Mouse (Mus musculus): ENCODE measurements around the gene Tmtc2.

The Tmtc2 gene

GRCm38 (mm10) chr10:105405856-105406527 lies 168.3 kb downstream of the Tmtc2 start:
- no peak for DNase-seq (ENCODE audit: low spot score)

GRCm38 (mm10) chr10:105403931-105404330 lies 170.3 kb downstream of the Tmtc2 start:
- no peak for DNase-seq (ENCODE audit: low spot score)

DNA sequence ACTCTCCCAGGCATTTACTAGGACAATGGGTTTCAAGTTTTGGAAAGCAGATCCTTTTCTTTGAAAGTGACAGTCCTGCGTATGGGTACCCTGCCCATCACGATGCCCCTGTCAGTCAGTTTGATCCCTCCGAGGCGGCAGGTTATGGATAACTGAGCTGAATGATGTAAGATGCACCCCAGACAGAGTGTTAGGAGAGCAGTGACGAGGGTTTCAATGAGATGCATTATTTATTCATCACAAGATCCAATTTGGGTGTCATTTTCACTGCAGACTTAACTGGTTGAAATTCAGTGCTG lies 171.8 kb downstream of the Tmtc2 start:
- DNase-seq (ENCODE audit: low spot score): no peak

DNA sequence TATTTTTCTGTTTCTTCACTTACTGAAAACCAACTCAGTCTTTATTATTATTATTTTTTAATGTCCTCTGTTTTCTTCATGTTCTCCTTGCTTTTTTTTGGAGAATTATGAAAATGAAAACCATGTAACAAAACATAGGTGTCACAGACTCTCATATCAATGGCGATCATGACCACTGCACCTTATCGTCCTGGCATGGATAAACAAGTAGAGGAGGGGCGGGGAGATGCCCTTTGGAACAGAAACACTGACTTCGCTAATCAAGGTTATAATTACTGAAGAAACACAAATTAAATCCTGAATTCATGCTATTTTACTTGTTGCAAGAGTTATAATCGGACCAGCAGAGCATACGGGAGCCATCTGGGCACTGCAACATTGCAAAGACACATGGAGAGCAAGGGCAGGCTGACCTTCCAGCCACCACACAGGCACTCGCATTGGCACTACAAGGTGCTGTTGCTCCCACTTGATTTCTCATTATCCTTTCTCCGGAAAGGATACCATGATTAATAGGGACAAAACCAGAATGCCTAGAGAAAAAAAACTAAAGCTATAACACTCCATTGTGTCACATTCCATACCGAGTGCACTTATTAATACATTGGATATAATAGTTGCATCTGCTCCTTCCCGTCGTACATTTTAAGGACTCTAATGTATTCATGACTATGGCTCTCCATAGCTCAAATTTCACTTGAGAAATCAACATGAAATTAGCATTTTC lies 172.3 kb downstream of the Tmtc2 start:
- no peak for DNase-seq (ENCODE audit: low spot score)

GRCm38 (mm10) chr10:105399316-105399715 lies 174.9 kb downstream of the Tmtc2 start:
- no peak for DNase-seq (ENCODE audit: low spot score)

DNA sequence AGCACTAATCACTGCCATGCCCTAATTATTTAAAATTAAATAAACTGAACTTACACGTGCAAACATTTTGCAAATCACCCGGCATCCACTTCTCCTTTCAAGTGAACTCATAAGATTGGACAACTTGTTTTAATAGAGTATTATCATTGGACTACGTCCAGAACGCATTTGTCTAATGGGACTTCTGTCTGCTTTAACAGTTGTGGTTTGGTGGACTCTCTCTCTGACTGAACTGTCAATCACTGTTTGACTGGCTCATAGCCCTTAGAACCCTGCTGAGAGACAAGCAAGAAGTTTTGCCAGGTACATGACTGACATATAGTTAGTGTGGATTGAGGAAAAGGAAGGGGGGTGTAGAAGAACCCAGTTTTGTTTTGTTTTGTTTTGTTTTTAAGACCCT lies 190.2 kb downstream of the Tmtc2 start:
- no peak for DNase-seq (ENCODE audit: low spot score)

DNA sequence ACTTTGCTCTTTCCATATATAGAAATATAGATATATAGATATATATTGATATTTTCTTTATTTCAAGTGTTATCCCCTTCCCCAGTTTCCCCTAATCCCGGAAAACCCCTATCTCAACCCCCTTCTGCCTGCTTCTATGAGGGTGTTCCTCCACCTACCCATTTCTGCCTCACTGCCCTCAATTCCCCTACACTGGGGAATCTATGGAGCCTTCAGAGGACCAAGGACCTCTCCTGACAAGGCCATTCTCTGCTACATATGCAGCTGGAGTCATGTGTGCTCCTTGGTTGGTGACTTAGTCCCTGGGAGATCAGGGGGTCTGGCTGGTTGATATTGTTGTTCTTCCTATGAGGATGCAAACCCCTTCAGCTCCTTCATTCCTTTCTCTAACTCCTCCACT lies 192.5 kb downstream of the Tmtc2 start:
- DNase-seq (ENCODE audit: low spot score): no peak

GRCm38 (mm10) chr10:105381202-105381601 lies 193.0 kb downstream of the Tmtc2 start:
- DNase-seq (ENCODE audit: low spot score): no peak

GRCm38 (mm10) chr10:105380584-105380983 lies 193.7 kb downstream of the Tmtc2 start:
- no peak for DNase-seq (ENCODE audit: low spot score)

GRCm38 (mm10) chr10:105377711-105378110 lies 196.5 kb downstream of the Tmtc2 start:
- no peak for DNase-seq (ENCODE audit: low spot score)

GRCm38 (mm10) chr10:105373265-105373664 lies 201.0 kb downstream of the Tmtc2 start:
- DNase-seq (ENCODE audit: low spot score): peak; percentile 45

DNA sequence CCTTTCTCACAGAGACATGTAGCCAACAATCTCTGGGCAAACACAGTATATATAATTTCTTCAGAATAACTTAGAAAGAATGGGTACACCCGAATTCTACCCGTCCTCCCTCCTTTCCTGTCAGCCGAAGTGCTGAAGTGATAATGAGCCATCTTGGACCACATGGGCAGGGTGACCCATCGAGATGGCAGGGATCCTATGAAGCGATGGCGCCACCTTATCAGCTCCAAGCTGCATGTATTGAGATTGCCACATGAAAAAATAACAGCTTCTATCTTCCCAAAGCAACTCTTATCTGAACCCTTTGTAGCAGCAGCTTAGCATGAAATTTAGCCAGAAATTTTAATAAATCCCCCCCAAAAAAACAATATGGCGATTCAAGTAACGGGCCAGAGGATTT lies 206.0 kb downstream of the Tmtc2 start:
- DNase-seq (ENCODE audit: low spot score): no peak

- DNase-seq (ENCODE audit: low spot score): no peak
Observed at GRCm38 (mm10) chr10:105364480-105364879, 209.8 kb downstream of the Tmtc2 start.

- DNase-seq (ENCODE audit: low spot score): no peak
Observed at GRCm38 (mm10) chr10:105350301-105350700, 223.9 kb downstream of the Tmtc2 start.

DNA sequence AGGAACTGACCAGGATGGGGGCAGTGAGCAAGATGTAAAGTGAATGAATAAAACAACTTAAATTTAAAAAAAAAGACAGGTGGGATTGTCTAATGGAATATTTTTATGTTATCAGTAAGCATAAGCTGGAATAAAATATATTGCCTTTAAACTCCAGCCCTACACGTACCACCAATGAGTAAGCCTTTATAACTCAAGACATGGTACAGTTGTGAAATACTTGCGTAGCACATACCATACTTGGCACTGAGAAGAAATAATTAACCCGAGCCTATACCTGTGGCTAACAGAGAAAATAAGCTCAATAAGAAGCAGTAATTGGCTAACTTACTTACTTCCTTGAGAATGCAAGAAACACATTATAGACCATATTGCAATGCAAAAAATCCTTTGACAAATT lies 228.3 kb downstream of the Tmtc2 start:
- no peak for DNase-seq (ENCODE audit: low spot score)

GRCm38 (mm10) chr10:105332856-105333255 lies 241.4 kb downstream of the Tmtc2 start:
- no peak for DNase-seq (ENCODE audit: low spot score)

GRCm38 (mm10) chr10:105330327-105330726 lies 243.9 kb downstream of the Tmtc2 start:
- no peak for DNase-seq (ENCODE audit: low spot score)

GRCm38 (mm10) chr10:105323646-105324192 lies 250.5 kb downstream of the Tmtc2 start:
- no peak for DNase-seq (ENCODE audit: low spot score)

GRCm38 (mm10) chr10:105319299-105320057 lies 254.8 kb downstream of the Tmtc2 start:
- no peak for DNase-seq (ENCODE audit: low spot score)

- no peak for DNase-seq (ENCODE audit: low spot score)
Observed at GRCm38 (mm10) chr10:105318869-105319268, 255.4 kb downstream of the Tmtc2 start.

- DNase-seq (ENCODE audit: low spot score): no peak
Observed at GRCm38 (mm10) chr10:105312986-105313385, 261.3 kb downstream of the Tmtc2 start.

DNA sequence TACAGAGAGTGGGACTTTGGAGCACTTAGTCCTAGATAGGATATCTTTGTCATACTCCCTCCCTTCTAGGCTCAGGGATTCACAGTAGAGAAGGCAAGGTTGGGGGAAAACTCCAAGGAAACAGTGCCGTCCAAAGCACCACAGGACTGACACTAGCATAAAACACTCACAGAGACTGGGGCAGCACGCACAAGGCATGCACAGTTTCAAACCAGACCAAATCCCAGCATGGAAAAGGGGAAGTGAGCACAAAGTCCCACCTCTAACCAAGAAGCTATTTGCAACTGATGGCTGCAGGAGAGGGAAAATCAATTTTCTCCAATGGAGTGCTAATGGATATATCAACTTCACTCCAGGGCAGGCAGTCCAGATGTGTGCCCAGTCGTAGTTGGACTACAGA lies 276.7 kb downstream of the Tmtc2 start:
- no peak for DNase-seq (ENCODE audit: low spot score)

GRCm38 (mm10) chr10:105292961-105293360 lies 281.3 kb downstream of the Tmtc2 start:
- DNase-seq (ENCODE audit: low spot score): no peak
